Comparison of ENCODE assay signal across 22 mouse cellular contexts in the genomic region with DNA sequence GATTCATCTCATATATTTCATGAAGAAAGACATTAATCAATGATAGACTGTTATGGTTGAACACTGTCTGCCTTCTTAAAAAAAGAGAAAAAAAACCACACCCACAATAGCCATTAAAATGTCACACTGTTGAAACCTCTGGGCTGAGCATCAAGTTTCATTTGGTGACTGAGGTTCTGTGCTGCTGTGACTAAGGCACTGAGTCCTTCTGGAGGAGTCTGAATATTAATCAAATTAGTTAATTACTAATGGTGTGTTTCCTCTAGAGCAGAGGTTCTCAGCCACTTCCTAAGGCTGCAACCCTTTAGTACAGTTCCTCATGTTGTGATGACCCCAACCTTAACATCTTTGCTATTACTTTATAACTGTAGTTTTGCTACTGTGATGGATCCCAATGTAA.
"Had no signal": no experiment of that assay in that cellular context is flagged by ENCODE, and none has a peak within 500 bp of the region (broad histone marks: within the 10 kb centered on the region; RNA-seq: fewer than 3 reads in every experiment).

No protein-coding gene starts in this region.

- H3K4me3 ChIP-seq: heart, embryonic 10.5 days; heart, embryonic 12.5 days; hindbrain, embryonic 13.5 days; hindbrain, embryonic 15.5 days; kidney, embryonic 15.5 days; limb, embryonic 13.5 days; limb, embryonic 15.5 days; liver, embryonic 12.5 days had no signal

- H3K27me3 ChIP-seq: heart, embryonic 12.5 days; hindbrain, embryonic 13.5 days; hindbrain, embryonic 15.5 days; kidney, embryonic 15.5 days; limb, embryonic 13.5 days; limb, embryonic 15.5 days; liver, embryonic 12.5 days had no signal

- H3K9me3 ChIP-seq: heart, embryonic 10.5 days; heart, embryonic 12.5 days; hindbrain, embryonic 13.5 days; hindbrain, embryonic 15.5 days; kidney, embryonic 15.5 days; limb, embryonic 13.5 days; limb, embryonic 15.5 days; liver, embryonic 12.5 days had no signal

- H3K27ac ChIP-seq: heart, embryonic 10.5 days; hindbrain, embryonic 13.5 days; hindbrain, embryonic 15.5 days; hindbrain, postnatal 0 days; kidney, embryonic 15.5 days; limb, embryonic 13.5 days; limb, embryonic 15.5 days; liver, embryonic 12.5 days; liver, embryonic 14.5 days had no signal

- H3K36me3 ChIP-seq: heart, embryonic 10.5 days; heart, embryonic 12.5 days; hindbrain, embryonic 13.5 days; hindbrain, embryonic 15.5 days; kidney, embryonic 15.5 days; limb, embryonic 13.5 days; limb, embryonic 15.5 days; liver, embryonic 12.5 days had no signal

- H3K4me1 ChIP-seq: limb, embryonic 15.5 days; liver, embryonic 12.5 days had no signal

- H3K9ac ChIP-seq: heart, embryonic 12.5 days; hindbrain, embryonic 13.5 days; hindbrain, embryonic 15.5 days; kidney, embryonic 15.5 days; limb, embryonic 13.5 days; limb, embryonic 15.5 days; liver, embryonic 12.5 days; liver, embryonic 14.5 days had no signal

- ATAC-seq: hindbrain, postnatal 0 days; intestine, embryonic 16.5 days; liver, embryonic 12.5 days had no signal

- H3K4me2 ChIP-seq: heart, embryonic 12.5 days; hindbrain, embryonic 13.5 days; hindbrain, embryonic 15.5 days; kidney, embryonic 15.5 days; limb, embryonic 13.5 days; limb, embryonic 15.5 days; liver, embryonic 12.5 days had no signal

- DNase-seq: gastrocnemius, postnatal 14 days; gastrocnemius, postnatal 36 days; heart, adult 18-20 months; heart, postnatal 10 days; heart, postnatal 36 days; kidney, adult 18-20 months; kidney, adult 8-10 months; kidney, postnatal 14 days; layer of hippocampus, adult 9-11 months; layer of hippocampus, postnatal 36 days; left cerebral cortex, postnatal 4 days had no signal
